Mouse (Mus musculus) layer of hippocampus, adult 8-10 months (tissue): Measurements from ENCODE around the gene Dcaf1. TPM values are rescaled to one million over a fixed set of nuclear protein-coding genes. Genes with fewer than 3 reads are reported as not detected.

Experiments used
- DNase-seq, 2 experiments: peaks; one replicate each; pipeline ENCODE4 v3.0.0; 2022; ENCODE audit warnings: low spot score in 2 of 2
- total RNA-seq, 4 experiments: library from RNA; stranded (reverse); gene quantifications; 2 replicates each; pipeline ENCODE4 v1.2.4; 2022

The Dcaf1 gene
- total RNA-seq, 4 experiments from 2014 or later = 30.4 to 35.2 (median 32.7) TPM

DNA sequence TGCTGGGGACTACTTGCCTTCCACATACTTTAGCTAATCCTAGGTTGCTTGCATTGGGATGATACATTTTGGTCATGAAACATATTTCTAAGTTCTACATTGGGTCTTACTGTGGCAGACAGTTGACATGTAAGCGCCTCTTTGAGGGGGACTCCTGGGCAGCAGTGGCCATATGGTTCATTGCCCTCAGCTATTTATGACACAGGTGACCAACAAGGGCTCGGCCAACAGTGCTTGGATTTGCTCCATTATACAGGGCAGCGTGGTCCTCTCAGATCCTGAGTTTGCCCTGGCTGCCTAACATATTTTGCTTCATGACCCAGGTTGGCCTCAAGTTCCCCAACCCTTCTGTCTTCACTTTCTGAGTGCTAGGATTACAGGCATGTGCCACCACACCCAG, 55.0 kb downstream of the Dcaf1 start:
- DNase-seq = no peak

DNA sequence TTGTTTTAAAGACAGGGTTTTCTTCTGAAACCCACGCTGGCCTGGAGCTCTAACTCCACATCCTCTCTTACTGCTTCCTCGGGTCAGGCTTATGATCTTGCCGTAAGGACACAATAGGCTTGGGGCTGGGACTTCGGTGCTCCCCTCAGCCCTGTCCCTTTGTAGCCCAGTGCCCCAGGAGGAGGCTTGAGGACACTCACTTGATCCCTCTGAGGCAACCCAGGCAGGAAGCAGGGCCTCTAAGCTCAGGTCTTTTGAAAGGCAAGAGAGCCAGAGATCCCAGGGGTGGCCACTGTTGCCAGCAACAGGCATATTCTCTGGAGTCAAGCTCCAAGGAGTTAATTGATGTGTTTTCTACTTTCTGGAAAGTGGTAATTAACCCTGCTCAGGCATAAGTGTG, 57.8 kb downstream of the Dcaf1 start:
- DNase-seq = no peak

DNA sequence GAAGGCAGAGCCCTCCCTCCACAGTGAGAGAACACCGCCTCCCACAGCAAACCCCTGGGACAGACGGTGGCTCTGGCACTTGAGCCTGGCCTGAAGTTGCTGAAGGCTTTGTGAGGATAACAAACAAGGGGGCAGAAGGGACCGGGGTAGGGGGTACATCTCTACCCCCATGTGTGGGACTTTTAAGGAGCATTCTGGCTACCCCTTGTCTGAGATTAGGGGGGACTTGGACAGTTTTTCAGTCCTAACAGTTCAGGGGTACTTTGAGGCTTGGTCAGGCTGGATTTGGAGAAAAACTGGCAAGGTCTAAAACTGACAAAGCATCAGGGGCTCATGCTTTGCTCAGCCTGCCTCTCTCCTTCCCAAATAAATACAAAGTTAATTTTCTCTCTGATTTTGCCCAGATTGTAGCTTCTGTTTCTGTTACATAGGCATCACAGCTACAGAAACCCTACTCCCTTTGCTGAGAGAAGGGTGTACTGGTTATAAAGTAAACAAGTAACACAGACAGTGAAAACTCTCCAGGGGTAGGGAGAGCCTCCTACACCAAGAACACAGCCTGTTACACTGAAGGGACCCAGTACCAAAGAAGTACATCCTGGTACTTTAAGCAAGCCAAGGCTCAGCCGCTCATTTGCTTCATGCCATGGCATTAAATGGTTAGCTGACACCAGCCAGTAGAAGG, 59.5 kb downstream of the Dcaf1 start:
- no peak for DNase-seq

DNA sequence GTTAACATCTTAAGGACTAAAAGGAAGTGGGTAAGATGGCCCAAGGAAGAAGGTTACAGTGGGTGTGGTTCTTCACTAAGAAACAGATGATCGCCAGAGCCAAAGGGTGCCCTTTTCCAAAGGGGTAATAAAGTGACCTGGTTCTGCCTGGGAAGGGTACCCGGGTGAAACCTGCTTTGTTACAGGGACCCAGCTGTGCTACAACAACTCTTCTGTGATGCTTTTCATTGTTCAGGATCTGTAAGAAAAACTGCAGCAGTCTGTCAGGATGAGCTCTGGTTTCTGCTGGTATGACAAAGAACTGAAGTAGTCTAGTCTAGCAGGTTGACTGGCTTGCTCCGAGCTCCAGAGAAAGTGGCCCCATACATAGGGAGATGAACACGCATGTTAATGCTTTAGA, 60.5 kb downstream of the Dcaf1 start:
- no peak for DNase-seq

DNA sequence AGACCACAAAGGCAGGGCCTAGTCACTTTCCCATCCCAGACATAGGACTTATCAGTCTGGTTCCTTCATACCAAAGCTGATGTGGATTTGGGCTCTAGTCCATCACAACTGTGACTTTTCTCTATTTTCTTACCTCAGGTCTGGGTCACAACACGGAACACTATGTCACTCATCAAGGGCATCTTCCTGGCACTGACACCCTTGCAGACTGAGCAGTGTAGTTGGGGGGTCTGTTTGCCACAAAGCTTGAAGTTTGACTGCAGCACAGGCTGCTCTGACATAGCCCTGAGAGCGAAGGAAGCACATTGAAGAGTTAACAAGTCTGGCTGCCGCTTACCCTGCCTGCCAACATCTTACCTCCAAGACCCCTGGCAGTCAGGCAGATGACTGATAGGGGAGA, 61.4 kb downstream of the Dcaf1 start:
- no peak for DNase-seq

DNA sequence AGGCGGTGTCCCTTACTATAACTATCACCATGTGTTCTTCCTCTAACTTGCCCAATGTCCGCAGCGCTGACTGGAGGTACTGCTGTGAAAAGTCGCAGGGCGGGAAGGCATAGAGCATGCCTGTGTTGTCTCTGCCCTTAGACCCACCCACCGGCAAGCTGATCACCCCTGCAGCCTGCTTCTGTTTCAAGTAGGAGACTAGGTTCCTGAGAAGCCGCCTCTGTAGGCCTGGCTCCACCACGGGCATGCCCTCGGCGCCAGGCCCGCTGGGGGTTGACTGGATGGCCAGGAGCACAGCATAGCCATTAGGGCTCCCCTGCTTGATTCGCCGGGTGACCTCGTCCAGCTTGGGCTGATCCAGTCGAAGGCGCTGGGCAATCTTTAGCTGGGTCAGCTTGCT, 62.6 kb downstream of the Dcaf1 start:
- DNase-seq = no peak

DNA sequence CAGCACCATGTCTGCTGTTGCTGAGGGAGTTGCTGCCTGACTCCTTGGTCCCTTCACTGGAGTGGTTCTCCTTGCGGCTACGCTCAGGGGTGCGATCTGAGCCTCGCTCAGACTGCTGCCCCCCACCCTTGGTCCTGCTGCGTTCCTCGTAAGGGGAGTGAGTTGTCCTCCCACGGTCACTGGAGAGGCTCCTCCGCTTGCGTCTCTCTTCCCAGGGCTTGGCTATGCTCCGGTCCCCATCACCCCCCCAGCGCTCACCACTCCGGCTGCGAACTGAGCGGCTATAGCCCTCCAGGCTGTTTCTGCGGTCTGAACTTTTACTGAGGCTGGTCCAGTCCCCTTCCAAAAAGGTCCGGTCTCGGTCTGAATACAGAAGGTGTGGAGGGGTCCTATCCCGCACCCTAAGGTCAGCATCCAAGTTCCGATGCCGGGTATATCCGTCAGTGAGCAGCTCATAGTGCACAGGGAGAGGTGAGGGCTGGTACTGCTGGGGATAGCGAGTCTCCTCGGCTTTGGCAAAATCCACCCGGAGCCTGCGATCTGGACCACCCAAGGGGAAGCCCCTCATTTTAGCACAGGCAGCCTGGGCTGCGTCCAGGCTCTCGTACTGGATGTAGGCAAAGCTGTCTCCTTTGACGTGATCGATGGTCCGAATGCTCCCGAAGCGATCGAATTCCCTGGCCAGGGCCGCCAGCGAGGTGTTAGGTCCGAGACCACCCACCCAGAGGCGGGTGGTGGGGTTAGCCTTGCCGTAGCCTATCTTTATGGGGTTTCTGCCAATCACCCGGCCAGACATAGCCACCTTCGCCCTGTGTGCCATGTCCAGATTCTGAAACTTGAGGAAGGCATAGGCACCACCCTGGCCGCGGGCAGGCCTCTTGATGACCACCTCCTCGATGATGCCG, 63.6 kb downstream of the Dcaf1 start:
- DNase-seq = no peak

DNA sequence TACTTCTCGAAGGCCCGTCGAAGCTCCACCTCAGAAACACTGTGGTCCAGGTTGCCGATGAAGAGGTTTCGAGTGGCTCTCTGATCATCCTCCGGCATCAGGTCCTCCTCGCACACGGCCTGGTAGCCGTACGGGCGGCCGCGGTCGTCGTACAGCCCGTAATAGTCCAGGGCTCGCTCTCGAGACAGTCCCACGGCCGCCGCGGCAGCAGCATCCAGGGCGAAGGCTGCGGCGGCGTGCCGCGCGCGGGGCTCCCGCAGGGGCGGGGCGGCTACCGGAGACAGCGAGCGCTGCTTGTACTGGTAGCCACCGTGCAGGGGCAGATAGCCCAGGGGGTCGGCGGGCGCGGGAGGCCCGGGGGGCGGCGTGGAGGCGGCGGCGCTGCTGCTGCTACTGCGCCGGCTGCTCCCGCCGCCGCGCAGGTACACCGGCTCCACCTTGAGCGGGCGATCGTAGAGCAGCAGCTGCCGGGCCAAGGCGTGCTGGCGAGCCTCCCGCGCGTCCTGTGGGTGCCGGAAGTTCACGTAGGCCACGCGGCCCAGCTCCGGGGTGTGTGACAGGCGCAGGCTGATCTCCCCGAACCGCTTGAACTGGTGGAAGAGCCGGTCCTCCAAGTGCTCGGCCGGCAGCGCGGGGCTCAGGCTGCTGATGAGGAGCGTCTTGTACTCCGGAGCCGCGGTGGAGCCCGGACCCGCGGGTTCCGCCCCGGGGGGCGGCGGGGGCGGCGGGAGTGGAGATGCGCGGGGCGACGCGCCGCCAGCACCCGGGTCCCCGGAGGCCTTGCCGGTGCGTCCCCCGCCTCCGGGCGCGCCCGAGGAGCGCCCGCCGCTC, 64.4 kb downstream of the Dcaf1 start:
- no peak for DNase-seq

DNA sequence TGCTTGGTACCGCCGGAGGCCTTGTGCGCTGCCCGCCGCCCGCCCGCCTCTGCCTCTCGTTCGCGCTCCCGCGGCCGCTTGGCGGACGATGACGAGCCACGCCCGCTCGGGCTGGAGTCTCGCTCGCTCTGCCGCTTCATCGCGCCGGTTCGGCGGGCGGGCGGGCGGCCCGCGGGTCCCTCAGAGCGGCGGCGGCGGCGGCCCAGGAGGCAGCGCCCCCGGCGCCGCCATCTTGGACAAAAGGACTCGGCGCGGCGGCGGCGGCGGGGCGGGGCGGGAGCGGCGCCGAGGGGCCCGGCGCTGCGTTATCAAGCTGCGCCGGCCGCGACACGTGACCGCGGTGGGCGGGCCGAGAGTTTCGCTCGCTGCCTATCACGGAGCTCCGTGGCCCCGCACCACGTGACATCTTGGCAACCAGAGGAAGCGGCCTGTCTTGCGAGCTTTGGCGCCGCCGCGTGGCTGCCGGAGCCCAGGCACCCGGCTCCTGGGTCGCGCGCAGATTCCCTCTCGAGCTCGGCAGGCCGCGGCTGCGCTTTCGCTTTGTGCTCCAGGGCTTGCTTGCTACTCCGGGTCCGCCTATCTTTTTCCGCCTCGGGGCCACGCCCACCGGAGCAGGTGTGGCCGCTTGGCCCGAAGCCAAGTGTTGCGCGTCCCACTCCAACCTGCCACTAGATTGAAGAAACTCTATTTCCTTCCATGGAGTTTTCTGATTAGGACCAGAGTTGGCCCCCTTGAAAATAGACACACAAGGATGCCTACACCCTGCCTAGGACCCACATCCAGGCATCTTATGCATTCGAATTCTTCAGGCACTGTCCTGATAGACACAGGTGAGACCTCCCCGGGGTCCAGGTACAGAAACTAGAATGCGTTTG, 65.4 kb downstream of the Dcaf1 start, which contains the start of gene Rbm15b:
Gene Rbm15b, minus strand, starts transcription at position 601 of the 875 bp plus-strand sequence.
- peak; percentile 96 to 98 for DNase-seq

DNA sequence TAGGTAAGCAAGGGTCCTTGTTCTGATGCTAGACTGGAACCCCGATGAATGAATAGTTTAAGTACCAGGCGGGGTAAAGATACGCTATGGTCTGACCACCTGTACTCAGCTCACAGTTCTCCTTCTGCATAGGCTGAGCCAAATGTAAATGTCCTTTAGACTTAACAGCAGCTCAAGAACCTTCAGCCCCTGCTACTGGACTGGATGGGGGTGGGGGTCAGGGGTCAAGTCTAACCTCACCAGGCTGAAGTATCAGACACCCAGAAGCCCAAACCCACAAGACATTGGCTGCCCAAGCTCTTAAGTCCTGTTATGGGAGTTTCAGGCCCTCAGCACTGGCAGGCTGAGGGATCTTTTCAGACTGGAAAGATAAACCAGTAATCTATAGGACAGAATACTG, 66.7 kb downstream of the Dcaf1 start:
- DNase-seq = no peak

DNA sequence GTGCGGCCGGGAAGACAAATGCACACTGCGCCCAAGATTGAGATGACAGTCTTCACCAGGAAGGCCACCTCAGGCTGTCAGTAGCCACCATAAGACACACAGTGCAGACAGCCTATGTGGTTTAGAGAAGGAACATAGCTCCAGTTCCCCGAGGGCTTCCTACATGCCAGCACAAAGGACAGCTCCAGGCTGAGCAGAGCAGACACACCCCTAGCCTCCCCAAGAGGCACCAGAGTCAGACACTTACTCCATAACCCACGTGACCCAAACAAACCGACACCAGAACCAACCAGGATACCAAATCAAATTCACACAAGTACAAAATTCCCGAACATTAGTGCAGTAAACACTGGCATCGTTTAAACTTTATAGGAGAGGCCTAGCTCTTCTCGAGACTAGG, 67.6 kb downstream of the Dcaf1 start:
- DNase-seq = no peak

DNA sequence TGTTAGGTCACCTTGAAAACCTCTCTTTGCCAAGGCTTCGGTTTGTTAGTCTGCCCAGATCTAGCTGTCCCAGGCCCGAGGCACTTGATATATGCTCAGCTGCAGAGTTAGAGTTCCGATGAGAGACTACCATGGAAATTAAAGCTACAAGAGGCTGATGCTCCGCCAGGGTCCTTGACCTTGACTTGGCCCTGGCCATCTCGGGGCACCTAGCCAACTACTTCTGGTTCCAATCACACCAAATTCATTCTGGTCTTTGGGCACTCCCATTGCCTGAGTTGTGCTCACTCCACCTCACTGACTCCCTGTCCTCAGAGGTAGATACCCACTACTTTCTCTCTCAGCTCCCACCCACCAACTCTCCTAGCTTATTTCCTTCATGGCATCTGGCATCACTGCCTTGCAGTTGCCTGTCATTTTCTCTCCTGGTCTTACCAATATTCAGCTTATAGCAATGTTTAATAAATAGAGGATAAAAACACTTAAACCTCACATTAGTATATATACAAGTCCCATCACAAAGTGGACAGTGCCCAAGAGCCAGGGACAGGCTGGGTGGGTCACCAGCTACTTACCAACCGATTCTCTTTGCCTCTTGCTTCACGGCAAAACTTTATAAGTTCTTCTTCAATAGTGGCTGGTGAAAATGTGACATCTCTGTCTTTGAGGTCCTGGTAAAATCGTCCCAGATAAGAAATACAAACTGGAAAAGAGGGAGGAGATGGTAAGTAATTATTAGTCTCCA, 69.0 kb downstream of the Dcaf1 start:
- DNase-seq = no peak

DNA sequence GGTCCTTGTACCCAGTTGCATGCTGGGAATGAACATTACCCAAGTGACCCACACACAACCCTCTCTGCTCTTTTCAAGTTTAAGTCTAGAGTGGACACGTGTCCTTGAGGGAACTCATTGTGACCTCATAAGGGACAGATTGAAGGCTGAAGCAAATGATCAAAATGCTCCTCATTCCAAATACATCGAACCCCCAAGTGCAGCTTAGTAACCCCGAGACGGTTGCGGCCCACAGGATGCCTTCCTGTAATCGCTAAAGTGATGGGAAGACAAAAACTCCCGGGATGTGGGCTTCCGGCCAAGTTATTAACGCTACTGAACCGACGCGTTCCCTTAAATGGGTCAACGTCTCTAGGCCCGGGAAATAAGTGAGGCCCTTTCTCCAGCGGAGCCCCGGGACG, 69.7 kb downstream of the Dcaf1 start:
- no peak for DNase-seq

DNA sequence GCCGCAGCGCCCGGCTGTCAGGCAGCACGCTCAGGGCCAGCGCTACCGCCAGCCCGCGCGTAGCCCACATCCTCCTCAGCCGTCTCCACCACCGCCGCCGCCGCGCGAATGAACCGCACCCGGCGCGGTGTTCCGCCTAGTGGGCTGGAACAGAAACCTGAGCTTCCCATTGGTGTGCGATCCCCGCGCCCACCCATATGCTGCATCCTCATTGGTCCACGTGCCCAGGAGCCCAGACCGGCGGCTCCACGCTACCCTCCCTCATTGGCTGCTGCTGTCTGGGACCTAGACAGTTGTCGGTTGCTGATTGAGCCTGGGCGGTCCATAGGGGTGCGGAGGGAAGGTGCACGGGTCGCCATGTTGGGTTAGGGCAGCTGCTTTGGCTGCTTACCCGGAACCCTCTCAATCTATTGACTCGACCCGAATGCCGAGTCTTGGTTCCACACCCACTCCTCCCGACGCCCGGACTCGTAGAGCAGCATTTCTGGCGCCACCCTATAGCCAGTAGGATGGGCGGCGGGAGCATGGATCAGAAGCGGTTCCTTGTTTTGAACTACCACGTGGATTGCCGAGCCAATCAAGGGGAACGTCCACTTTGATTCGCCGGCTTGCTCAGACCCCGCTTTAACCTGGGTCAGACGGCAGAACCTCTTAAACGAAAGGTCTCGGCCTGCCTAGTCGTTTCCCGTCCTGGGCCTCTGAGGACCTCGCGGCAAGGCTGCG, 70.3 kb downstream of the Dcaf1 start, which contains the start of gene Manf:
Gene Manf, minus strand, starts transcription at position 151 of the 723 bp plus-strand sequence.
- peak; percentile 98 to 99 for DNase-seq

DNA sequence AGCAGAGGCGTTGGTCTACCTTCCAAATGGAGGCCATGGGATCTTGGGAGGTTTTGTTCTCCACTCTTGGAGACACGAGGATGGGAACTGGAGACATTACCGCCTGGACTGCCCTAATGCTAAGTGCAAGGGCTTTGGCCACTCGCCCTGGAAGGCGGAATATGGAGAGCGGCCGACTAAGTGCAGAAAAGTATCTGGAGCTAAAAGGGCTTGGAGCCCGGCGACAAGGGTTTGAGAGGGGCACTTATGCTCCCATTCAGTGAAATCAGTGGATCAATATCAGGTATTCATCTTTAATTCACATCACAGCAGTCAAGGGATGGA, 70.8 kb downstream of the Dcaf1 start:
- DNase-seq = no peak

DNA sequence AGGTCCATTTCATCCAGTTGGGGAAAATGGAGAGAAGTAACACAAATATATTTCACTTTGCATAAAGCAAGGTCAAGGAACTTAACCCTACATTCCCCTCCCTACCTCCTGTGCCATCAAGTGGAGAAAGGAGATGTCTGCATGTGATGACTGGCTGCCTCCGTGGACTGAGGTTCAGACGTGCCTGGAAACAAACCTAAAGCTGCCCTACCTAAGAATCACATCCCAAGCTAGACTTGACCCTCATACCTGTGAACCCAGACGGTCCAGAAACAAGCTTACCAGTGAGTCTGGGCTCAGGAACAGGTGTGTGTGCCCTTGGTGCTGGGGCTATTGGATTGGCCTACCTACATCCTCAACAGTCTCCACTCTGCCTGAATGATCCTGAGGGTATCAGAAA, 71.7 kb downstream of the Dcaf1 start:
- no peak for DNase-seq

DNA sequence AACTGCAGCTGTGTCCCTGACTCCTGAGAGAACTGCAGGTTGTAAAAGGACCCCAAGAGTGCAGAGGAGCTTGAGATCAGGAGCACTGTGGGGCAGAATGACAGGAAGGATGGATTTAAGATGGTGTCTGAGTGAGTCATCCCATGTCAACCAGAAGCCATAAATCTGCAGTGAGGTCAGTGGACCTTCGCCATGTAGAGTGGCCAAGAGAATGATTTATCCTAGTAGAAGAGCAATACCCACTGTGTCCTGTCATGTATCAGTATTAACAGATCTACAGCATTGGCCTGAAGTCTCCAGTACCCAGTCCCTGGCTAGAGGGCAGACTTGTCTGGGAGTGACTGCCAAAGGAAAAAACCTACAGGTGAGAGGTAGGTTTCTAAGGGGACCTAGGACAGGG, 77.2 kb downstream of the Dcaf1 start:
- no peak for DNase-seq

DNA sequence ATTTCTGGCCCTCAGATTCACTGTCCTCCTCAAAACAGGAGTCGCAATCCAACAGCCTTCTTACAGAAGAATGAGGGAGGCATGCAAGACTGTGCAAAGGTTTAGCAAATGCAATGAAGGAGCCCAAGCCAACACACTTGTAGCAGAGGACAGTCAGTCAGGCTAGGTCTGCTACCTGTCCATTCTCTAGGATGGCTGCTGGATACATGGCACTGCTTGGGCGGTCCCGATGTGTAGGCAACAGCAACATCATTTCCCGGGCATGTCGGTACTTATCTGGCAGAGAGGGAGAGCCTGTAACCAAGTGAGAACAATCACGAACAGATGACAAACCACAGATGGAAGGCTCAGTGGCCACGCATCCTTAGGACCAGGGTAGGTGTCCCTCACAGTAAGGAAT, 79.9 kb downstream of the Dcaf1 start:
- DNase-seq = no peak

DNA sequence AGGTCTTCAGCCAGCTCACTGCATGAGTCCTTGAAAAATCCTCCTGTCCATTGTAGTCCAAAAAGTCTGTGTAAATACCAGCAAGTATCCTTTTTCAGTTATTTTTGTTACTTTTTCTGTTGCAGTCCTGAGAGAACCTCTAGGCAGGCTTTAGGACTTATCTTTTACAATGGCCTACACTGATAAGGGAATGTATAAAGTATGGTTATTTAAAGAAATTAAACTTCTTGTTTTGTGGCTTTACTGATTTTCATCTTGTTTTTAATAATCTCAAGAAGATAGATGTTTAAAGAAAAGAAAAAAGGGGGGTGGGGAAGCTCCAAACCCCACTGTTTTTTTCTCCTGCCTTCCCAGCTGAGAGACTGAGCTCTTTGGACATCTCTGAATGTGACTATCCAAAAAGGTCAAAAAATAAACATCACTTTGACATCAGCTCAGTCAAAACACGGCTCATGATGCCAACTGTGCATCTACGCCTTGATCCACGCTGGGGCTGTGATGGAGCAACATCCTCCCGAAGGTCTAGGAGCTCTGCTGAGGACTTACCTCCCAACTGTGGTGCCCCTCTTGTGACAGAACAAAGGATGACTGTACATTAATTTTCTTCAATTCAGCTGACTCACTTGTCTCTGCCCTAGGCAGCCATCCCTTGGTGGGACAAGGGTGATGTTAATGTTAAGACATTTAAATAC, 81.6 kb downstream of the Dcaf1 start:
- peak in 1 of 2 experiments; percentile 1 for DNase-seq
